Mouse (Mus musculus) C2C12 (cell line): ENCODE data around the gene Clta. TPM values are rescaled to one million over a fixed set of nuclear protein-coding genes. Genes with fewer than 3 reads are reported as not detected.

ENCODE experiments used
- H3K27me3 ChIP-seq: one replicate; pipeline ENCODE4 v1.6.1; 2011; ENCODE audit not compliant: control insufficient read depth, insufficient read depth, insufficient read length
- H3K36me3 ChIP-seq: one replicate; pipeline ENCODE4 v1.6.1; 2011; ENCODE audit not compliant: control insufficient read depth, insufficient read depth
- H3K4me3 ChIP-seq: one replicate; pipeline ENCODE4 v1.5.1; 2011; ENCODE audit warnings: mild to moderate bottlenecking, control low read depth; ENCODE audit not compliant: poor library complexity, insufficient read depth, severe bottlenecking
- H3K79me2 ChIP-seq: one replicate; pipeline ENCODE4 v1.6.1; 2011; ENCODE audit not compliant: control insufficient read depth, insufficient read depth
- H3K79me3 ChIP-seq: one replicate; pipeline ENCODE4 v1.6.1; 2011; ENCODE audit warnings: low read depth, control low read depth
- H3ac ChIP-seq: one replicate; pipeline ENCODE3; 2011; ENCODE audit warnings: low read depth; ENCODE audit not compliant: control insufficient read depth, insufficient read length
- CEBPB ChIP-seq: IDR thresholded peaks from one replicate; pipeline ENCODE4 v1.6.1; 2011; ENCODE audit warnings: low read depth, mild to moderate bottlenecking, control low read depth, moderate library complexity
- CTCF ChIP-seq: IDR thresholded peaks from one replicate; pipeline ENCODE4 v1.5.1; 2011; ENCODE audit not compliant: control insufficient read depth, insufficient read depth, insufficient read length
- FOSL1 ChIP-seq: IDR thresholded peaks from one replicate; pipeline ENCODE4 v1.8.0; 2011; ENCODE audit warnings: mild to moderate bottlenecking, low read length; ENCODE audit not compliant: poor library complexity, insufficient read depth, severe bottlenecking
- MAX ChIP-seq: IDR thresholded peaks from one replicate; pipeline ENCODE4 v1.6.1; 2011; ENCODE audit warnings: mild to moderate bottlenecking, control low read depth
- MYOD1 ChIP-seq: IDR thresholded peaks from one replicate; pipeline ENCODE4 v1.6.1; 2011; ENCODE audit warnings: low read depth; ENCODE audit not compliant: control insufficient read depth, insufficient read length
- MYOG ChIP-seq: IDR thresholded peaks from one replicate; pipeline ENCODE4 v1.6.1; 2011; ENCODE audit not compliant: control insufficient read depth, insufficient read length; ENCODE audit errors: extremely low read depth
- USF1 ChIP-seq: IDR thresholded peaks from one replicate; pipeline ENCODE4 v1.6.1; 2011; ENCODE audit warnings: low read depth, mild to moderate bottlenecking, control low read depth, moderate library complexity
- long read RNA-seq, 2 experiments: library from polyadenylated mRNA; unstranded; transcript quantifications; one replicate each; pipeline ENCODE4 v2.0.0; 2019 to 2020
- polyA plus RNA-seq: library from polyadenylated mRNA; unstranded; fragments of >200 nt; fragmentation: generic; extraction: Trizol; gene quantifications from one replicate; pipeline ENCODE4 v1.2.1, GENCODE M21; 2012; ENCODE audit warnings: missing spikeins

Clta gene
- 470 TPM for polyA plus RNA-seq
- long read RNA-seq, experiment 1, transcript Clta-206 (5 exons, 1,079 nt): major isoform, 222 of 282 reads
- long read RNA-seq, experiment 1, transcript Clta-201 (5 exons, 1,031 nt): minor isoform, 15 of 282 reads
- long read RNA-seq, experiment 1, partial matches to known transcripts: 32 of 282 reads
- long read RNA-seq, experiment 1, other reads (novel, unspliced or antisense): 13 of 282 reads
- long read RNA-seq, experiment 2, transcript Clta-206 (5 exons, 1,079 nt): major isoform, 207 of 227 reads
- long read RNA-seq, experiment 2, transcript Clta-201 (5 exons, 1,031 nt): minor isoform, 15 of 227 reads
- long read RNA-seq, experiment 2, partial matches to known transcripts: 2 of 227 reads
- long read RNA-seq, experiment 2, other reads (novel, unspliced or antisense): 2 of 227 reads

DNA sequence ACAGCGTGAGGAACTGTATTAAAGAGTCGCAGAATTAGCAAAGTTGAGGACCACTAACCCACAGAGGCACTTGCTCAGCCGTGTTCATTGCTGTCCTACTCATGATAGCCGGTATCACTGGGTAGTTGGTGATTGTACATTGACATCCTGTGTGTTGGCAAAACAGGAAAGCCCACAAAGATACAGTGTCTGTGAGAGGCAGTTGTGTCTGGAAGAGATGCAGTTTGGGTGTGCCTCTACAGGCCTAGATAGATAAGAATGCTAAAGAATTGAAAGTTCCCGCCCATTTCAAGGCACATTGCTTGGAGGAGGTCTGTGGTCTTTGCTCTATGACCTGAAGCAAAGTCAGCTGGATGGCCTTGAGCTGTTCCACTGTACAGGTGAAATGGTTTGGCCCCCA is at the start of gene Clta:
Clta (plus strand) TSS at position 327 of the 400 bp plus-strand sequence.
- H3K79me3 ChIP-seq: no peaks in the 10 kb centered on the region
- no peaks in the 10 kb centered on the region for H3K36me3 ChIP-seq
- H3K4me3 ChIP-seq: no peak within 1 kb of the TSS
- no peak for TF ChIP-seq MYOD1
- no peak for TF ChIP-seq CTCF
- no peak for TF ChIP-seq MYOG
- no peak for TF ChIP-seq MAX
- no peak for TF ChIP-seq CEBPB
- TF ChIP-seq USF1: no peak
- TF ChIP-seq FOSL1: no peak
- H3ac ChIP-seq: no peak within 1 kb of the TSS
- H3K79me2 ChIP-seq: no peaks in the 10 kb centered on the region
- no peaks in the 10 kb centered on the region for H3K27me3 ChIP-seq

DNA sequence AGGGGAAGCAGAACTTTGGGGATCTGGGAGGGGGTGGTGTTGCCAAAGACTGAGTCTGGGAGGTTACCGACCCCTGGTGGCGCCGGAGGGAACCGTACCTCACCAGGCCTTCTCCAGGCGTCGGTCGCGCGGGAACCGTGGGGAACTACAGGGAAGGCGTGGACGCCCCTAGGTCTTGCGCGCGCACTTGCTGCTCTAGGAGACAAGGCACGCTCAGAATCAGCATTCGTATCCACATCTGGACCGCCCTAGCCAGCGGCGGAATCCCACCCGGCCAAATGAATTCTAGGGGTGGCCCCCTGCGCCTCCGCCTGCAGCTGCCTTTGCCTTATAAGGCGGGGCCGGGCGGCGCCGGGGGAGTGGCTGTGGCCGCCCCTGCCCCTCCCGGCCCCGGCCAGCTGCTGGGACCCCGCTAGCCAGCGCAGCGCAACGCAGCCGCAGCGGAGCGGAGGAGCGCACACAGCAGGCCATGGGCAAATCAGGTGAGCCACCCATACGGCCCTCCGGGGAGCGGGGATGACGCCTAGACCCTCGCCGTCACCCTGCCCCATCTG is 46.9 kb upstream of the Clta start, which contains the start of gene Glipr2:
Glipr2 (plus strand) TSS at position 110 of the 554 bp plus-strand sequence.
- Histone ChIP-seq H3K4me3 (peak within 1 kb of the TSS; percentile 60), H3K36me3 (peaks cover 6% of the 10 kb centered on the region), H3ac (peak within 1 kb of the TSS; percentile 86), H3K27me3 (no peaks in the 10 kb centered on the region), H3K79me2 (peaks cover 47% of the 10 kb centered on the region), H3K79me3 (peaks cover 28% of the 10 kb centered on the region)
- TF ChIP-seq MAX: peak; percentile 38
- TF ChIP-seq CTCF: peak; percentile 87
- TF ChIP-seq USF1: no peak
- TF ChIP-seq CEBPB: no peak

DNA sequence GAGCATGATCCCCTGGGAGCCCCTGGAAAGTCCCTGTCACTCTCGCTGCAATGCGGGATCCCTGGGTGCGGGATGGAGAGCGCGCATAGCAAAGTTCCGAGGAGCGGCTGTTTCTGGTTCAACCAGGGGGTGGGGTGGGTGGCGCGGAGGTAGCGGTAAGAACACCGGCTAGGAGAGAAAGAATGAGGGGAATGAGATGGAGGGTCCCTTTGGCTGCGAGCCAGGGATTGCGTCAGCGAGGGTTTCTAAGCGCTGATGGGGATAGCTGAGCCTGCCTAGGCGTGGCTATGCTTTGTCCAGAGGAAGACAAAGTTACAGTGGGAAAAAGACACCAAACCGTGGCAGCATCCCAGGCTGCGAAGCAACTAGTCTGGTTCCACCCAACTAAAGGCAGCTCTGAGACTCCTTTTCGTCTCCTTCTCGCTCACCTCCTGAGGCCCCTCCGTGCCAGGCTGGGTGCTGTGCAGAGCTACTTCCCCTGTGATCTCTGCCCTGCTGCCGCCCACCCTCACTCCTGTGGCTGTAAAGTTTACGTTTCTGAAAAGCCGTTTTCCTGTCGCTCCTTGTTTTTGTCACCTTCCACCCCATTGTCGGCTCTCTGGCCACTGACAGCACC is 46.3 kb upstream of the Clta start:
- Histone ChIP-seq H3K79me3 (peaks cover 34% of the 10 kb centered on the region), H3K36me3 (peaks cover 6% of the 10 kb centered on the region), H3ac (peak overlapping the region; percentile 86), H3K4me3 (peak overlapping the region; percentile 60), H3K79me2 (peaks cover 53% of the 10 kb centered on the region), H3K27me3 (no peaks in the 10 kb centered on the region)
- peak; percentile 78 for TF ChIP-seq CEBPB
- TF ChIP-seq USF1: no peak
- no peak for TF ChIP-seq MAX

DNA sequence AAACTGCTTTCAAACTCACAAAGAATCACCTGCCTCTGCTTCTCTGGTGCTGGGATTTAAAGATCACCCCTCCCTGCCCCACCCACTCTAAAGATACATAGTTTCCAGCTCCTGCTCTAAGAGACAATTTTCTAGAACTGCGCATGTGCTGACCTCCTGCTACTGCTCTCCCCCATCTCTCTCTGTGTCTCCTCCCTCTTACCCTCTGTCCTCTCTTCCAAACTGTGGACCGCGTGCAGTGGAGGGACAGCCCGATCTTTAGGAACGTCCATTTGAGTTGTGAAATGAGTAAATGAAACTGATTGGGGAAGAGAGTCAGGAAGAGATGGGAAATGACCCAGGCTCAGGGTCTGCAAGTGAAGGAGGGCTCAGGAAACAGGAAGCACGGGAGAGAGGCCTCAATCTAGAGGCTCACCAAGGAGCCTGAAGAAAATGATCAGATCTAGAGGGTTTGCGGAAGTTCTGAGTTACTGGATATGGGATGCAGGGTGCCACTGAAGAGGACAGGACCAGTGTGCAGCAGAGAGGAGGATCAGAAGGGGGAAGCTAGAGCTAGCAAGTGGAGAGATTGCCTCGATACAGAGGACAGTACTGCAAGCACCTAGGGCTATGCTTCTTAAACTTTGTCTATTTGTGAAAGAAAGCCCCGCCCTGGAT is 44.6 kb upstream of the Clta start:
- H3K79me2 ChIP-seq: peaks cover 70% of the 10 kb centered on the region
- H3K36me3 ChIP-seq: peaks cover 6% of the 10 kb centered on the region
- no peaks in the 10 kb centered on the region for H3K27me3 ChIP-seq
- H3K4me3 ChIP-seq: no peak overlapping the region
- H3K79me3 ChIP-seq: peaks cover 45% of the 10 kb centered on the region
- peak overlapping the region; percentile 49 for H3ac ChIP-seq
- TF ChIP-seq MAX (no peak), CEBPB (no peak), MYOD1 (no peak), USF1 (no peak), FOSL1 (no peak), MYOG (no peak)

DNA sequence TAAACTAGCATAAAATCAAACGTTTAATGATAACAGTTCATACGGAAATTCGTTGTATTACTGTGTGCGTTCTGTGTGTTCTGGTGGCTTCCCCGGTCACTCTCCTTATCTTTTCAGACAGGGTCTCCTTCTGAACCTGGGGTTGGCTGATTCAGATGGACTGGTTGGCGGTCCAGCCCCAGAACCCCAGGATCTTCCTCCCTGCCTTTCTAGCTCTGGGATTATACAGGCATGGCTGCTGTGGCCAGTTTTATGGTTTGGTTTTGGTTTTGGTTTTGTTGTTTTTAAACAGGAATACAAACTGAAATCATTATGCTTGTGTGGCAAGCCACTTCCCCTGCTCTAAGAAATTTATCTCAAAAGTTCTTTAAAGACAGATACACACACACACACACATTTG is 44.0 kb upstream of the Clta start:
- Histone ChIP-seq H3K79me3 (peaks cover 46% of the 10 kb centered on the region), H3K27me3 (no peaks in the 10 kb centered on the region), H3ac (no peak overlapping the region), H3K4me3 (no peak overlapping the region), H3K79me2 (peaks cover 75% of the 10 kb centered on the region), H3K36me3 (peaks cover 6% of the 10 kb centered on the region)
- no peak for TF ChIP-seq MYOG
- no peak for TF ChIP-seq FOSL1
- no peak for TF ChIP-seq MAX
- TF ChIP-seq CEBPB: no peak
- no peak for TF ChIP-seq CTCF
- TF ChIP-seq MYOD1: no peak
- no peak for TF ChIP-seq USF1

DNA sequence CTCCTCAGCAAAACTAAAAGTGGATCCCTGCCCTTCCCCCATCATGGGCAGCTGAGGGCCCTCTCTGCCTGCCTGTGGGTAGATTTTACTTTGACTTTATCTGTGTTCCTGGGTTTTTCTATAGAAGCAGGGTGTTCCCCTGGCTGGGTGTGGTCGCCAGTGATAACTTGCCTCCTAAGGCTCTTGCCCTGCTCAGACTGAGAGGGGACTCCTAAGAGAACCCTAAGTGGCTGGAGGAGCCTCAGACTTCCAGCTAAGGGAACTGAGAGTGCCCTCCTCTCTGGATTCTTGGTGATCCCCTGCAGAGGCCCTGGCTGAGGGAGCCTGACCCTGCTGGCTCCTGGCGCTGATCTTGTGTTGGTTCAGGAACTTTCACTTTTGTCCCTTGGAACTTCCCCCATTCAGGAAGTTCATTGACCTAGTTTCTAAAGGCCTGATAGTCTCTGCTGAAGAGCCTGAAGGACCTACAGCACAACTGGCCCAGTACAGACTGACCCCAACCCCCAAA is 39.9 kb upstream of the Clta start:
- H3K79me3 ChIP-seq: peaks cover 60% of the 10 kb centered on the region
- peaks cover 15% of the 10 kb centered on the region for H3K36me3 ChIP-seq
- no peak overlapping the region for H3K4me3 ChIP-seq
- no peak overlapping the region for H3ac ChIP-seq
- TF ChIP-seq MYOG: no peak
- TF ChIP-seq MAX: no peak
- no peak for TF ChIP-seq CTCF
- no peak for TF ChIP-seq USF1
- TF ChIP-seq MYOD1: no peak
- no peaks in the 10 kb centered on the region for H3K27me3 ChIP-seq
- peaks cover 87% of the 10 kb centered on the region for H3K79me2 ChIP-seq
